Mouse (Mus musculus): ENCODE data around the gene Golga1. TPM values are rescaled to one million over a fixed set of nuclear protein-coding genes. Genes with fewer than 3 reads are reported as not detected.
"Not testable (repeated sequence)": the region's sequence is repeated elsewhere in the genome, so short reads cannot be mapped to it uniquely, and the experiment has no call there.

Golga1 gene
- 13.7 and 20.5 TPM in 2 replicates for polyA plus RNA-seq (2012; rRNA removed)

DNA sequence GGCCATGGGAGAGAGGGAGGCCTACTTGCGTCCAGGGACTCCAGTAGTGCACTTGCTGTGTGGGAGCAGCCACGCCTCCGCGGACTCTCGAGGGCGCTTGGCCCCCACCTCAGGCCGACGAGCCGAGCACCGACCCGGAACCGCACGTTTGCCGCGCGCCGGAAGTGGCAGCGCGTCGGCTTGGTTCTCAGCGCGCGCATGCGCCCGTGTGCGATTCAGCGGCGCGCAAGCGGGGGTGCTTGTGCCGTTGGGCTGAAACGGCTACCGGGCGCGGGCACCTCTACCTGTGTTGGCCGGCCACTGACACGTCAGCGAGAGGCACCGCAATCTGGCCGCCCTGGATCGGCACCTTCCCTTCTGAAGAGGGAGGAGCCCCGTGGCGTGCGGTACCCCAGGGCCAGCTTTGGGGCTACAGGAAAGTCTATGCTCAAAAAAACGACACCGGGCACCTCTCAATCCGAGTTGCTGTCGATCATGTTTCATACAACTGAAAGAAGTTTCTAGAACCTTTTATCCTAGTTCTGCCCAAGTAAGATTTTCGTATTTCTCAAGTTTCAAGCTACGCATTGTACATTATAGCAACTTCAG is at the start of gene Golga1:
Golga1 (minus strand) TSS at position 142 of the 588 bp plus-strand sequence.
- DNase-seq (ENCODE audit: low read depth, low spot score): peak; percentile 63
- under 1% methylated on average over 50 of the region's 50 CpGs for WGBS

DNA sequence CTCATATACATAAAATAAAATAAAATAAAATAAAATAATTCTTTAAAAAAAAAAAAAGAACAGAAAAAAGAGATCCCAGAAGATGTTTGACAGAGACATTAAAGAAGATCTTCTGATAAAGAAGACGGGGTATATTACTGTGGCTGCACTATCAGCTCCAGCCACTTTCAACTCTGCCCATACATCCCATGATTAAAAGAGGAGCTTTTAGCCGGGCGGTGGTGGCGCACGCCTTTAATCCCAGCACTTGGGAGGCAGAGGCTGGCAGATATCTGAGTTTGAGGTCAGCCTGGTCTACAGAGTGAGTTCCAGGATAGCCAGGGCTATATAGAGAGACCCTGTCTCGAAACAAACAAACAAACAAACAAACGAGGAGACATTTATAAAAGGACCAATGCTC is 48.8 kb upstream of the Golga1 start:
- WGBS: 95% methylated on average over 7 of the region's 7 CpGs
- no peak for DNase-seq (ENCODE audit: low read depth, low spot score)

DNA sequence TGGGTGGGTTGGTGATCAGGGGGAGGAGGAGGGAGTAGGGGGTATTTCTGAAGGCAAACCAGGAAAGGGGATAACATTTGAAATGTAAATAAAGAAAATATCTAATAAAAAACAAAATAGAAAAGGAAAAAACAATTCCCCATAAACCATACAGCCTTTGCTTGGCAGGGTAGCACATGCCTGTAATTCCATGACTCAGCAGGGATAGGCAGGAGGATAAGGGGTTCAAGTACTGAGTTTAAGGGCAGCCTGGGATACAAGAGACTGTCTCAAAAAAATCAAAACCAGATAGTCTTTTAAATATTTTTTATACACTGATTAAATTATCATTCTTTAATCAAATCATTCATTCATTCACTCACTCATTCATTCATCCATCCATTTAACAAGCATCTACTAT is 45.2 kb upstream of the Golga1 start:
- no peak for DNase-seq (ENCODE audit: low read depth, low spot score)

DNA sequence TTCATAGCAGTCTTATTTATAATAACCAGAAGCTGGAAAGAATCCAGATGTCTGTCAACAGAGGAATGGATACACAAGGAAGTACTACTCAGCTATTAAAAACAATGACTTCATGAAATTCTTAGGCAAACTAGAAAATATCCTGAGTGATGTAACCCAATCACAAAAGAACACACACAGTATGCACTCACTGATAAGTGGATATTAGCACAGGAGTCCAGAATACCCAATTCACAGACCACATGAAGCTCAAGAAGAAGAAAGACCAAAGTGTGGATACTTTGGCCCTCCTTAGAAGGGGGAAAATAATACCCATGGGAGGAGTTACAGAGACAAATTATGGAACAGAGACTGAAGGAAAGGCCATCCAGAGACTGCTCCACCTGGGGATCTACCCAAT is 44.4 kb upstream of the Golga1 start:
- DNase-seq (ENCODE audit: low read depth, low spot score): not testable (repeated sequence)

DNA sequence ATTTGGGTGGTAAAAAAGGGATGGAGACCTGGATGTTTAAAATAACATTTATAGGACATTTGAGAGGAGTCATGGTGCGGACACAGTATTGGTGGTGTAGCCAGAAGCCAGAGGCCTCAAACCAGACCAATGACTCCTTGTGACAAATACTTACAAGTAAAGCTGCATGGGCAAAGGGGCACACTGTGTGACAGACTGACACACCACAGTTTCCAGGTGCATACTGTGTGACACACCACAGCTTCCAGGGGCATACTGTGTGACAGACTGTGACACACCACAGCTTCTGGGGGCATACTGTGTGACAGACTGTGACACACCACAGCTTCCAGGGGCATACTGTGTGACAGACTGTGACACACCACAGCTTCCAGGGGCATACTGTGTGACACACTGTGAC is 34.6 kb upstream of the Golga1 start:
- WGBS: 95% methylated on average over 1 of the region's 1 CpGs
- DNase-seq (ENCODE audit: low read depth, low spot score): not testable (repeated sequence)

GRCm38 (mm10) chr2:39097993-39098392 is 32.7 kb upstream of the Golga1 start:
- no peak for DNase-seq (ENCODE audit: low read depth, low spot score)

- DNase-seq (ENCODE audit: low read depth, low spot score): no peak
- WGBS: 77% methylated on average over 1 of the region's 1 CpGs
These were observed 26.6 kb upstream of the Golga1 start for GRCm38 (mm10) chr2:39091966-39092365.

DNA sequence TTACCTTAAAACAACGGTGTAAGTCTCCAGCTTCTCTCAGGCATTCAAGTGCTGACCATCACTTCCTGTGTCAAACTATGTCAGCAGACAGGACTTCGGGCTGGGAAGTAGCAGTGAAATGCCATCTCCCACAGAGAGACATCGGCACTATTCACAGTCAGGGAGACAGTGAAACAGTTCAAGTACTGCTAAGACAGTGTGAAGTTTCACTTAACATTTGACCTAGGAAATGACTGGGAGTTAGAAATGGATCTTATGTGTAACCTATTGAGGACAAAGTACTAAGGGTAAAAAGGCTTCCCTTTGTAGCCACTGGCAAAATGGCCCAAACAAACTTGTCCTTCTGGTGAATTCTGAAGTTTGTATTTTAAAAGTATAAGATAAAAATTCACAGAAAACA is 17.4 kb upstream of the Golga1 start:
- WGBS: 90% methylated on average over 3 of the region's 3 CpGs
- no peak for DNase-seq (ENCODE audit: low read depth, low spot score)

DNA sequence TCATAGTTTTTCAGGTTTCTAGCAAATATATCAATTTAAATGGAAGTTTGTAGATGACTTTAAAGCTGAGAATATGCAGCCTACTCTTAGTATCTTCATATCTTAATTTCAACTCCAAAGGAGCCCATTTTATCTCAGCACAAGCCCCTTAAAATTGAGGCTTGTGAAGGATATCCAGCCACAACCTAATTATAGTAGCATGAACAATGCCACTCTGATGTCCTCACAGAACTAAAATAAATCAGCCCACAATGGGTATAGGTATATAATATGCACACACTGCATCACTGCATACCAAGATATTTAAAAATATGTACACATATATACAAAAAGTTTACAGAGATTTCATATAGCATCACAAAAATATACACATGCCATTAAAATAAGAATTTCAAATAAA is 5.3 kb upstream of the Golga1 start:
- DNase-seq (ENCODE audit: low read depth, low spot score): no peak

DNA sequence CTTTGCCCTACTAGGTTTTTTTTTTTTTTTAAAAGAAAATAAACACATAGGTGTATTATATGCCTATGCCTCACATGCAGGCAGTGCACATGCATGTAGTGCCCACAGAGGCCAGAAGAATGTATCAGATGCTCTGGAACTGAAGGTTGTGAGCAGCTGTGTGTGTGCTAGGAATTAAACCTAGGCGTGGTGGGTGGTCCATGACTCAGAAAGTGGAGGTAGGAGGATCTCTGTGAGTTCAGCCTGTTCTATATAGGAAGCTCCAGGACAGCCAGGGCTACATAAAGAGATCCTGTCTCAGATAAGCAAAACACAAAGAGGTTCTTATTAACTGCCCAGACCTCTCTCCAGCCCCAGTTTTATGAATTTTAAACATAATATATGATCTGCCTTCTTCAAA is 3.8 kb upstream of the Golga1 start:
- WGBS: 51% methylated on average over 1 of the region's 1 CpGs
- DNase-seq (ENCODE audit: low read depth, low spot score): no peak

DNA sequence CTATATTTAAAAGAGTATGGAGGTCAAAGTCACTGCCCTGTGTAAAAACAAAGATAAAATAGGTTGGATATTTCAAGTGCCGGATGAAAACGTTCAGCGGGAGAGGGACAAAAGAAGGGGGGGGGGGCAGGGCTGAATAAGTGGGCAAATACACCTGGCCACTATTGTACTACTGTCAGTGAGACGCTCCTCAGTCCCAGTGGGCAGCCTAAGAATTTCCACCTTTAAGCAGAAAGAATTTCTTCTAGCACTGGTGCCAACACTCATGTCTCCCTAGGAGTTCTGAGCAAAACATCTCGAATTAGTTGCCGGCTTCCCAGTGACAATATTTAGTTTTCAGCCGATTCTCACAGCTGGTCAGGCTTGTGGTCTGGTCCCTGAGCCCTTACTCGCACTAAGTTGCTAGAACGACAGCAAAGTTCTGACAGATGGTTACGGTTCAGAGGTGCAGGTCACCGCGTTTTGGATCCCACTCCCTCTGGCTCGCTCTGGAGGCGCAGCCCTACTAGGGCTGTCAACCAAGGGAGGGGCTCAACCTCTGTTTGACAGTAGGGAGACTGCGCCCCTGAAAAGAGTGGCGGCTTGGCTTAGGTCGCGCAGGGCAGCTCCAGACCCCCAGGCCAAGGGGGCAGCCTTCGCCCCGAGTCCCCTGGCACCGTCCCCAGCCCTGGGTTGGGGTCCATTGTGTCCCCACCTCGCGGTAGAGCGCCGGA is 498 bp downstream of the Golga1 start:
- WGBS: 1% methylated on average over 25 of the region's 25 CpGs

GRCm38 (mm10) chr2:39048515-39048914 is 16.8 kb downstream of the Golga1 start:
- DNase-seq (ENCODE audit: low read depth, low spot score): no peak
- 100% methylated on average over 1 of the region's 1 CpGs for WGBS

More for the DNA sequence above, 498 bp downstream of the Golga1 start:
- DNase-seq (ENCODE audit: low read depth, low spot score): no peak

- WGBS: 98% methylated on average over 1 of the region's 1 CpGs
- DNase-seq (ENCODE audit: low read depth, low spot score): no peak
These were observed 25.1 kb downstream of the Golga1 start for GRCm38 (mm10) chr2:39040215-39040614.

GRCm38 (mm10) chr2:39031611-39032010 is 33.7 kb downstream of the Golga1 start:
- WGBS: 96% methylated on average over 1 of the region's 1 CpGs
- no peak for DNase-seq (ENCODE audit: low read depth, low spot score)

DNA sequence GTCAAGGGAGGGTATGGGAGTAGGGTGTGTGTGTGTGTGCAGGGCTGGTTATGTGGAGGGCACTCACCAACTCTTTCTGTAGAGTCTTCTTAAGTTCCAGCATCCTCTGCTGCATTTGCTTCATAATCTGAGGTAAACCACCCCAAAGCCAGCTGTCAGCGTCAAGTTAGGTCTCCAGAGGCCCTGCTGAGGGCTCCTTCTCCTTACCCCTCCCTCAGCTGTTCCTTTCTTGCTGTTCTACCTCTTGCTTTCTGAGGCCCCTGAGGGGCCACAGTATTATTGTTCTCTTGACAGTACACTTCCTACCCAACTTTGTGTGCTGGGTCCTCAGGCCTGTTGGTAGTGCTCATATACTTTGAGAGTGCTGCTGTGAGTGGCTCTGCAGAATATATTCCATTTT is 45.3 kb downstream of the Golga1 start:
- DNase-seq (ENCODE audit: low read depth, low spot score): no peak
- WGBS: 92% methylated on average over 1 of the region's 1 CpGs

GRCm38 (mm10) chr2:39016581-39016980 is 48.8 kb downstream of the Golga1 start:
- 76% methylated on average over 3 of the region's 3 CpGs for WGBS
- DNase-seq (ENCODE audit: low read depth, low spot score): no peak

DNA sequence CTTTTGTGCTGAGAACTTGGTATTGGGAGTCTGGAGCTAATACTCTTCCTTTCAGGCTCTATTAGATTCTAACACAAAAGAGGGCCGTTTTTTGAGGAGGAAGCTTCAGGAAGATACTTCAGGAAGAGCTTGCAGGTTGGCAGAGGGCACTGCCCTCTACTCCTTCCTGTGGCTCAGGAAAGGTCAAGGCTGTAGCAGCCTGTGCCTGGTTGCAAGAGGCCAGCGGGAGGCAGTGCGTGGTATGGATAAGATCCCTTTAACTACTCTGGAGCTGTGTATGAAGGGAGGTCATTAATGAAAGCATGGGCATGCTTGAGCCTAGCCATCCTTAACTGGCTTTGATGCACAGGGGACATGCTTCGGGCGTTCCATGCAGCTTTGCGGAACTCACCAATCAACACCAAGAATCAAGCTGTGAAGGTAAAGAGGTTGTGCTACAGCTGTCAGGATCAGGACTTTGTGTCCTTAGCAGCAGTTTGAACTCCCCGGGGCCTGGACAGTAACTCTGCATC is 52.5 kb downstream of the Golga1 start:
- WGBS: 87% methylated on average over 7 of the region's 7 CpGs
- no peak for DNase-seq (ENCODE audit: low read depth, low spot score)

GRCm38 (mm10) chr2:39011971-39012370 is 53.4 kb downstream of the Golga1 start:
- no peak for DNase-seq (ENCODE audit: low read depth, low spot score)
- 83% methylated on average over 3 of the region's 3 CpGs for WGBS

DNA sequence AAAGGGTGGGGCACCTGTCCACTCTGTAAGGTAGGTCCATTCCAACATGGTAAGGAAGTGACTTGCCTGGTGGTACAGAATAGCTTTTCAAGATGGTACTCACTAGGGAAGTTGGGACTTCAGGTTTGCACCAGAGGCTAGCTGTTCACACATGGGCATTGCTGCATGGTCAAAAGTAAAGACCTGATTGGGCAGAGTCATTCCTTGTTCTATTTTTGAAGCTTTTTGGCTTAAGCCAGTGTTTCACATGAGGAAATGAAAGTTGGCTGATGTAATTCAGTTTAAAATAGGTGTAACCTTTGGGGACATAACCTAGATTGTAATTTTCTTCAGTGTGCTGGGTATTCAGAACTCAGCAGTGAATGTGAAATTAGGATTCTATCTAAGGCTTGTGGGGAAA is 54.1 kb downstream of the Golga1 start:
- no peak for DNase-seq (ENCODE audit: low read depth, low spot score)

GRCm38 (mm10) chr2:39010144-39010543 is 55.2 kb downstream of the Golga1 start:
- DNase-seq (ENCODE audit: low read depth, low spot score): not testable (repeated sequence)
- WGBS: 81% methylated on average over 5 of the region's 5 CpGs

- 3% methylated on average over 3 of the region's 3 CpGs for WGBS
- no peak for DNase-seq (ENCODE audit: low read depth, low spot score)
These were observed 56.4 kb downstream of the Golga1 start for GRCm38 (mm10) chr2:39008954-39009365.
